Mouse (Mus musculus) skeletal muscle tissue, adult 2 months (tissue): ENCODE data around the gene Slc16a12.
"Not testable (repeated sequence)": the region's sequence is repeated elsewhere in the genome, so short reads cannot be mapped to it uniquely, and the experiment has no call there.

Experiments used
- DNase-seq: peaks from one replicate; pipeline ENCODE4 v3.0.0-alpha.2; 2012; ENCODE audit warnings: low read depth, low spot score

The Slc16a12 gene

GRCm38 (mm10) chr19:34746688-34747504, at the start of gene Slc16a12:
Gene Slc16a12, minus strand, starts transcription at chr19:34747289.
- no peak for DNase-seq

DNA sequence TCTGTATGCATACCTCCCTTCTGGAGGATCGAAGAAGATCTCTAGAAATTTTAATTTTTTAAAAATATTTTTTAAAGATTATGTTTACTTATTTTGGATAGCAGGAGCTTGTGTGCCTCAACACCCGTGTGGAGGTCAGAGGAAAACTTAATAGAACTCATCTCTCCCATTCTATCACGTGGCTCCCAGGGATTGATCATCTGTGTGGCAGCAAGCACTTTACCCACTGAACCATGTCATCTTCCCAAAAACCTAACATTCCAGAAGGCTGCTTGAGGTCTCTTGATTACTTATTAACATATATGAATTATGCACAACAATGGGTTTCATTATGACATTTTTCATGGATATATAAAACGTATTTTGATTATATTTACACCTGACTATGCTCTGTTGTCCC, 49.3 kb upstream of the Slc16a12 start:
- DNase-seq, result no peak

- peak; percentile 6 for DNase-seq
These were observed 35.4 kb upstream of the Slc16a12 start for GRCm38 (mm10) chr19:34782491-34782890.

GRCm38 (mm10) chr19:34778993-34779392, 31.9 kb upstream of the Slc16a12 start:
- no peak for DNase-seq

GRCm38 (mm10) chr19:34778098-34778497, 31.0 kb upstream of the Slc16a12 start:
- no peak for DNase-seq

DNA sequence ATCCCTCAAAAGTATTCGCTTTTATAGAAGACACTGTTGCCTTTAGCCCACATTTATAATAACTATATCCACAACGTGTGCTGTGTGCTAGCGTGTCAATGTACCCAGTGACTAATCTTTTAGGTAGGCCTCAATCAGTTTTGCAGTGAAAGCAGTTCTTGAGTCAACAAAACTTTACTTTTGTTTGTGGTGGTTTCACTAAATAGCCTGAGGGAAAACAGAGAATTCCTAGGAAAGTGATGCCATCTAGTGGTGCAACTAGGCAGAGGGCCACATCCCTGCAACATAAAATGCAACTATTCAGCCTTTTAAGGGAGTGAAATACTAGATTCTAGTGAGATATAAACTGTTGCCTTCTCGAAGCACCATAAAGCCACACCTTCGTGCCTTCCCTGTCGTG, 25.7 kb upstream of the Slc16a12 start:
- DNase-seq, result peak; percentile 9

- no peak for DNase-seq
These were observed 23.7 kb upstream of the Slc16a12 start for GRCm38 (mm10) chr19:34770764-34771163.

GRCm38 (mm10) chr19:34758754-34759153, 11.7 kb upstream of the Slc16a12 start:
- no peak for DNase-seq

DNA sequence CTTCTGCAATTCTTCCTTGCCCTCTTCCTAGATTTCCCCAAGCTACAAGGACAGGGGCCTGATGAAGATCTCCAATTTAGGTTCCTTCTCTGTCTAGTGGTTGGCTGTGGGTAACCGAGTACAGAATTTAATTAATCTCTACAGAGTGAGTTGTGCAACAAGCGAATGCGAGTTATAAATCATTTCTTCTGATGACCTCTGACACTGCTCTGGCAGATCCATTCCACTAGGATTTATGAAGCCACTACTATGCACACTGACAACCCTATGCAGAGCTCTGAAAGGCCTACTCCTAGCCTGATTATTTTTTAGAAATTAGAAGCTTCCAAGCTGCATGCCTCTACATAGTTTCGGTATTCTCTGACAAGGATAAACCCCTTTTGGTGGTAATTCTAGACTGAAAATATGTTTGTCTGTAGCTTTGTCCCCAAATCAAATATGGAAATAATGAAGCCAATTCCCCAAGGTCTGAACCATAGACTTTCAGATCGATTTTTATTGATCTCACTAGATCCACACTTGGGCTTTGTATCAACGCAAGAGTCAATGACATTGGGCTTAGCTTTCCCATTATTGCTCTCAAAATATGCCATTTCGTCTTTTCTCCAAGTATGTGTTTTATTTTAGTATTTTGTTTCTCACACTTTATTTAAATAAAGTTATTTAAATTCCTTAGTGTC, 9.6 kb upstream of the Slc16a12 start:
- DNase-seq, result no peak

DNA sequence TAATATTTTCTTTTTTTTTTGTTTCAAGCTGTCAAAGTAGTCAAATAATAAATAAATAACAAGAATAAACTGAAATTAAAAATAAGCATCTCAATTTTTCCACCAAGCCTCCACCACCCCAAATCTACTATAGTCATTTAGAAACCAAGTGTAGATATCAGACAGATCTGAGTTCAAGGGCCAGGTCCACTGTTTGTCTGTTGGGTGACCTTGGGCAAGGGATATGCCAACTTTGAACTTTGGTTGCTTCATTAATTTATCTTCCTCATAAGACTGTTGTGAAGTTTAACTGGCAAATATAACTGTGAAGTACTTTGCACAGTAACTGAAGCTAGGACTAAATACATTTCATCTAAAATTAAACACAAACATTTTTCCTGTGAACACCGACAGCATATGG, 8.6 kb upstream of the Slc16a12 start:
- no peak for DNase-seq

GRCm38 (mm10) chr19:34753243-34753642, 6.2 kb upstream of the Slc16a12 start:
- DNase-seq, result no peak

DNA sequence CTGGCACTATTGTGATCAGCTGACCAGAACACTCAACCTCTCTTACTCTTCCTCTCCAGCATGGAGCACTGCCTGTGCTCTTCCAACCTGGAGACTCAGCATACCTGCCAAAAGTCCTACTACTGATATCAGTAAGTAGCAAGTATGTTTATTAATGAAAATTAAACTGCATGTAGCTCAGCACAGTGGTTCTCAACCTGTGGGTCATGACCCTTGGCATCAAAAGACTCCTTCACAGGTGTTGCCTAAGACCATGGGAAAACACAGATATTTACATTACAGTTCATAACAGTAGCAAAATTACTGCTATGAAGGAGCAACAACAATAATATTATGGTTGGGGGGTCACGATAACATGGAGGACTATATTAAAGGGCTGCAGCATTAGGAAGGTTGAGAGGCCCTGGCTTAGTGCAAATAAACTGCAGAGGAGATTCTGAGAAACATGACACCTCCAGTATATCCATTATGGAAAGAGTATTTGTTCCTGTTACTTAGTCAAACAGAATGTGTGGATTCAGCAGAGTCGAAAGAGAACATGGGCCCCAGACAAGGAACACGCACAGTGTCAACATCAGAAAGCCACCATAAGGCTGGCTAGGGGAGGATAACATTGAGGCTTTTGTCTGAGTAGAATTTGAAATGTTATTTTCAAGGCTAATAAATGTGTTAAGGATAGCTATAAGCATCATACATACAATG, 5.5 kb upstream of the Slc16a12 start:
- no peak for DNase-seq

GRCm38 (mm10) chr19:34751150-34751549, 4.1 kb upstream of the Slc16a12 start:
- no peak for DNase-seq

DNA sequence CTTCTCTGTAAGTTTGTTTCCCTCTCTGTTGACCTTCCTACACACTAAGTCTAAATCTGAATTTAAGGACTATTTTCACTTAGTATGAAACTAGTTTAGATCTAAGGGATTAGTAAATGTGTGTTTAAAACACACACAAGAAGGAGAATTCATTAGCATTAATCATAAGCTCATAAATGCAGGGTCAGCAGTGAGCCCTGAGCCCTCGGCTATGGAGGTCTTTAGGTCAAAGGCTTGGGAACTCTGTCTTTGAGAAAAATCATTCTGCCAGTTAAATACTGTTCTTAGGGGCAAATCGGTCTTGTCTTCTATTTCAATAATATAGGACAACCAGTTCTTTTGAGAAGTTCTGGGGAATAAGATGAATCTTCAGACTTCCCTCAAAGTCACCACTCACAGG, 1.9 kb upstream of the Slc16a12 start:
- DNase-seq, result no peak

DNA sequence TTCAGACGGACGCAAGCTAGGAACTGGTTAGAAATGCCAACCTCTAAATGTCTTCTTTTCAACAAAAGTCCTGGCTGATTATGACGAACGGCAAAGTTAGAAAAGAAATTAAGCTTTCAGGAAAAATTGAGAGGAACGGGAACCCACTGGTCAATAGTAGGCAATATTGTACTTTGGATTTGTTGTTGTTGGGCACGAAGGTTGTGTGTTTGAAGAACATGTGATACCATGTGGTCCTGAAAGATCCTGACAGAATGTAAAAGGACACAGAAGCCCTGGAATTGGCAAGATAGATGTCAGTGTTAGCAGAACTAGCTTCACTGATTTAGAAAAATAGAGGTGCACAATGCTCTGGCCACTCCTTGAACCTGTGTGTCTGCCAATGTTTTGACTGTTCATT, 880 bp upstream of the Slc16a12 start:
- DNase-seq, result not testable (repeated sequence)

DNA sequence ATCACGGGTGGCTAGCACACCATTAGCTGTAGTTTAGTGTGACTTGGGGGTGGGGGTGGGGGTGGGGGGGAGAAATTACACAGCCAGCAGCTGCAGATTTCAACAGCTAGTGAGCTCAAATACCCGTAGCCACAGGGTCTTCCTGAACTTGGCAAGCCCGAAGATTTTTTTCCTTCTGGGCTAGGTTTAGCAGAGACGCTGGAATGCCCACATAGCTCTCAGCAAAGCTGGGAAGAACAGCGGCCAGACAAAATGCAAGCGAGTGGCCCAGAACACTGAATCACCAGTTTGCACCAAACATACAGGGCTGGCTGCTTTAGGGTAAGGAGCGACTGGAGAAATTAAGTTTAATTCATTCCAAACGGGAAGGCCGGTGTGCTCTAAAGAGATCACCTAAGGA, 888 bp downstream of the Slc16a12 start:
- no peak for DNase-seq

GRCm38 (mm10) chr19:34745012-34745411, 2.1 kb downstream of the Slc16a12 start:
- DNase-seq, result no peak

GRCm38 (mm10) chr19:34737916-34738315, 9.2 kb downstream of the Slc16a12 start:
- DNase-seq, result no peak

DNA sequence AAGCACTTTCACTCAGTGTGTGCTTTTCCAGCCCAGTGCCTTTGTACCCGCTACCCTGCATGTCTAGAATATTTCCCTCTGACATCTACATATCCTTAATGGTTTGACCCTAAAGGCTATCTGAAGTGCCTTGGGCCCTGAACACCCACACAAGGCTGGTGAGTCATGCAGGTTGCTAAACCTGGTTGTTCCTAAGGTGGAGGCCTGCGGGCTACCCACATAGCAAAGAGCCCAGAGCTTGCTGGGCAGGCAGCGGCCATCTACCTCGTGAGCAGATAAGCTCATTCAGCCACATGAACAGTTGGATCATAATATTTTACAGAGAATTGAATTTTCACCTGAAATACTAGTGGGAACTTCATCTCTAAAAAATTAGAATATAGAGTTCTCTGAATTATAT, 11.2 kb downstream of the Slc16a12 start:
- DNase-seq, result no peak

- DNase-seq, result no peak
These were observed 14.1 kb downstream of the Slc16a12 start for GRCm38 (mm10) chr19:34733020-34733419.

- DNase-seq, result no peak
These were observed 15.7 kb downstream of the Slc16a12 start for GRCm38 (mm10) chr19:34731356-34731755.

DNA sequence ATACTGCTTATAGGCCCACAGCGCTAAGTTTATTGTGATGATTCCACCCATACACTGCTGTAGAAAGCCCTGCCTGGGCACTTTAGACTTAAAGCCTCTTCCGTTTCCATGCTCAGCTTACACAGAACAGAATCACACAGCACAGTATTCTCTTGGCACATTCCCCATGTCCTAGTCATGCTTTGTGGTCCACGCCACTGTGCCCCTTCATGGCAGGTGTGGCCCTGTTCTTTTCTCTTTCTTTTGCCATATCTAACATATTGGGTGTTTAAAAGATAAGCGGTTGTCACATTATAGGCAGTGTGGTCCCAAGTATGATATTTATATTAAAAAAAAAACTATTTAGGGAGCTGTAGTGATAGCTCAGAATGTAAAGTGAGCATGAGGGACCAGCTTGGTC, 16.5 kb downstream of the Slc16a12 start:
- no peak for DNase-seq

DNA sequence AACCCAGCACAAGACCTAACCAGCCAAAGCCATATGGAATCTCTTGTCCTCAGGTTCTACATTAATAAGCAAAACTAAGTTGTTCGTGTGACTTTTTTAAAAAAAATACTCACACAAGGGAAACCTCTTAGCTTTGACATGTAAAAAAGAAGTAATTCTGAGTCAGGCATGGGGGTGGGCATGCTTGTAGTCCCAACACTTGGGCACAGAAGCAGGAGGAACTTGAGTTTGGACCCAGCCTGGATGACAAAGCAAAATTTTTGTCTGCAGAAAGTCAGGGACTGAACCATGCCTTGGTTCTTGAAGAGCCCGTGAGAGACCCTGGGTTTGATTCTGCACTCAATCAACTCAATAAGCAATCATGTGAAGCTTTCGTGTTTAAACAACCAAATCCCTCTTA, 17.6 kb downstream of the Slc16a12 start:
- no peak for DNase-seq
